Mouse (Mus musculus) neural tube, embryonic 11.5 days (tissue): Measurements from ENCODE around the gene P4hb. TPM values are rescaled to one million over a fixed set of nuclear protein-coding genes. Genes with fewer than 3 reads are reported as not detected.
"Not testable (repeated sequence)": the region's sequence is repeated elsewhere in the genome, so short reads cannot be mapped to it uniquely, and the experiment has no call there.

ENCODE experiments used
- ATAC-seq: fragments of 200-750 bp; cut with Nextera tagmentation; 2 replicates; pipeline ENCODE4 v1.8.0; 2017; ENCODE audit warnings: moderate number of reproducible peaks, mild to moderate bottlenecking, moderate TSS enrichment, moderate library complexity; ENCODE audit not compliant: insufficient read depth, low FRiP score, low TSS enrichment
- DNase-seq: peaks from one replicate; pipeline ENCODE4 v3.0.0-alpha.2; 2015; ENCODE audit warnings: low spot score
- H3K27ac ChIP-seq: fragments of 300-500 bp; sonication (generic); 2 replicates; pipeline ENCODE4 v1.5.1; 2014; ENCODE audit warnings: low read depth, mild to moderate bottlenecking, low read length
- H3K27me3 ChIP-seq: fragments of 300-500 bp; sonication (generic); 2 replicates; pipeline ENCODE4 v1.6.1; 2014; ENCODE audit warnings: mild to moderate bottlenecking, low read length, mixed read lengths; ENCODE audit not compliant: control insufficient read depth, insufficient read depth
- H3K36me3 ChIP-seq: fragments of 300-500 bp; sonication (generic); 2 replicates; pipeline ENCODE4 v1.6.1; 2014; ENCODE audit warnings: mild to moderate bottlenecking, low read length, moderate library complexity, mixed read lengths; ENCODE audit not compliant: control insufficient read depth, insufficient read depth
- H3K4me1 ChIP-seq: fragments of 300-500 bp; sonication (generic); 2 replicates; pipeline ENCODE4 v1.6.1; 2014; ENCODE audit warnings: low read length, mixed read lengths; ENCODE audit not compliant: control insufficient read depth, insufficient read depth
- H3K4me2 ChIP-seq: fragments of 300-500 bp; sonication (generic); 2 replicates; pipeline ENCODE4 v1.6.1; 2014; ENCODE audit warnings: low read depth, mild to moderate bottlenecking, moderate library complexity
- H3K4me3 ChIP-seq: fragments of 300-500 bp; sonication (generic); 2 replicates; pipeline ENCODE4 v1.5.1; 2014; ENCODE audit warnings: low read depth, low read length
- H3K9ac ChIP-seq: fragments of 300-500 bp; sonication (generic); 2 replicates; pipeline ENCODE4 v1.6.1; 2014; ENCODE audit warnings: mild to moderate bottlenecking, low read length
- H3K9me3 ChIP-seq: fragments of 300-500 bp; sonication (generic); 2 replicates; pipeline ENCODE4 v1.6.1; 2016; ENCODE audit warnings: low read length; ENCODE audit not compliant: control insufficient read depth
- WGBS: fragments of 180-500 bp; shearing (Covaris S2); extraction: QIAGEN DNeasy Blood & Tissue Kit; methylation state at CpG from one replicate; pipeline ENCODE4 v1.1.7; 2014; 5-methylcytosine and 5-hydroxymethylcytosine counted together
- polyA plus RNA-seq: library from polyadenylated mRNA; unstranded; fragments of >200 nt; fragmentation: Nextera tagmentation; extraction: Ambion mirVana; gene quantifications from 2 replicates; pipeline ENCODE4 v1.2.1, GENCODE M21; 2014

The P4hb gene
- polyA plus RNA-seq, 1 experiment from 2014 or later, result 562 TPM

GRCm38 (mm10) chr11:120582982-120583293, 9.9 kb upstream of the P4hb start:
- not testable (repeated sequence) for H3K27me3 ChIP-seq, H3K4me3 ChIP-seq, H3K4me2 ChIP-seq, ATAC-seq, H3K9me3 ChIP-seq, DNase-seq, H3K4me1 ChIP-seq, H3K27ac ChIP-seq, H3K9ac ChIP-seq
- peaks cover 35% of the 10 kb centered on the region for H3K36me3 ChIP-seq
- 90% methylated on average over 2 of the region's 2 CpGs for WGBS

- ATAC-seq (no peak), DNase-seq (no peak)
- WGBS, result 77% methylated on average over 8 of the region's 8 CpGs
- peak overlapping the region; percentile 76 for H3K27ac ChIP-seq
- H3K27me3 ChIP-seq, result no peaks in the 10 kb centered on the region
- H3K4me3 ChIP-seq, result peak overlapping the region; percentile 98
- peak overlapping the region; percentile 96 for H3K4me2 ChIP-seq
- peaks cover 3% of the 10 kb centered on the region; the same call in 1 of the 2 replicates for H3K9me3 ChIP-seq
- H3K4me1 ChIP-seq, result peaks cover 7% of the 10 kb centered on the region
- H3K36me3 ChIP-seq, result peaks cover 38% of the 10 kb centered on the region
- H3K9ac ChIP-seq, result peak overlapping the region; percentile 71
Measured at GRCm38 (mm10) chr11:120582268-120582981, 9.4 kb upstream of the P4hb start.

GRCm38 (mm10) chr11:120581490-120582267, 8.6 kb upstream of the P4hb start, which contains the start of gene Arhgdia:
TSS of gene Arhgdia (minus strand) at chr11:120581624.
- H3K4me3 ChIP-seq, result peak within 1 kb of the TSS; percentile 98
- WGBS, result 7% methylated on average over 56 of the region's 75 CpGs
- ATAC-seq, result peak; percentile 69
- H3K27me3 ChIP-seq, result no peaks in the 10 kb centered on the region
- H3K9me3 ChIP-seq, result peaks cover 3% of the 10 kb centered on the region; the same call in 1 of the 2 replicates
- H3K4me2 ChIP-seq, result peak within 1 kb of the TSS; percentile 96
- H3K4me1 ChIP-seq, result peaks cover 7% of the 10 kb centered on the region
- peak; percentile 90 for DNase-seq
- H3K36me3 ChIP-seq, result peaks cover 35% of the 10 kb centered on the region
- peak within 1 kb of the TSS; percentile 76 for H3K27ac ChIP-seq
- H3K9ac ChIP-seq, result peak within 1 kb of the TSS; percentile 71

- Histone ChIP-seq H3K36me3 (peaks cover 28% of the 10 kb centered on the region), H3K9ac (peak overlapping the region; percentile 71), H3K4me1 (peaks cover 7% of the 10 kb centered on the region), H3K27ac (peak overlapping the region; percentile 76), H3K4me2 (peak overlapping the region; percentile 96), H3K4me3 (peak overlapping the region; percentile 98), H3K9me3 (peaks cover 3% of the 10 kb centered on the region; the same call in 1 of the 2 replicates), H3K27me3 (no peaks in the 10 kb centered on the region)
- DNase-seq (peak; percentile 49), ATAC-seq (peak; percentile 35)
- 1% methylated on average over 32 of the region's 44 CpGs for WGBS
Measured at GRCm38 (mm10) chr11:120580871-120581331, 7.8 kb upstream of the P4hb start.

- Histone ChIP-seq H3K36me3 (peaks cover 23% of the 10 kb centered on the region), H3K9ac (peak overlapping the region; percentile 71), H3K27me3 (no peaks in the 10 kb centered on the region), H3K4me1 (peaks cover 7% of the 10 kb centered on the region), H3K4me3 (peak overlapping the region; percentile 98), H3K9me3 (peaks cover 3% of the 10 kb centered on the region; the same call in 1 of the 2 replicates), H3K4me2 (peak overlapping the region; percentile 96), H3K27ac (no peak overlapping the region)
- DNase-seq, result no peak
- ATAC-seq, result no peak; the same call in 1 of the 2 replicates
- WGBS, result 65% methylated on average over 7 of the region's 7 CpGs
Measured at GRCm38 (mm10) chr11:120580190-120580589, 7.1 kb upstream of the P4hb start.

GRCm38 (mm10) chr11:120579316-120580107, 6.5 kb upstream of the P4hb start:
- Histone ChIP-seq H3K4me1 (peaks cover 8% of the 10 kb centered on the region), H3K27me3 (no peaks in the 10 kb centered on the region), H3K4me3 (peak overlapping the region; percentile 98), H3K9me3 (peaks cover 3% of the 10 kb centered on the region; the same call in 1 of the 2 replicates), H3K27ac (no peak overlapping the region), H3K9ac (no peak overlapping the region), H3K36me3 (peaks cover 23% of the 10 kb centered on the region), H3K4me2 (peak overlapping the region; percentile 96)
- WGBS, result 66% methylated on average over 15 of the region's 15 CpGs
- ATAC-seq (no peak), DNase-seq (peak; percentile 86)

- no peak overlapping the region for H3K27ac ChIP-seq
- H3K9me3 ChIP-seq, result peaks cover under 1% of the 10 kb centered on the region; the same call in 1 of the 2 replicates
- peaks cover 21% of the 10 kb centered on the region for H3K36me3 ChIP-seq
- H3K4me2 ChIP-seq, result no peak overlapping the region
- ATAC-seq (no peak), DNase-seq (no peak)
- peaks cover 13% of the 10 kb centered on the region for H3K4me1 ChIP-seq
- H3K9ac ChIP-seq, result peak overlapping the region; percentile 26; the same call in 1 of the 2 replicates
- no peak overlapping the region for H3K4me3 ChIP-seq
- WGBS, result 86% methylated on average over 11 of the region's 11 CpGs
- H3K27me3 ChIP-seq, result no peaks in the 10 kb centered on the region
Measured at GRCm38 (mm10) chr11:120578694-120579243, 5.7 kb upstream of the P4hb start.
